Mouse (Mus musculus) myocyte (in vitro differentiated cells): ENCODE measurements around the gene Flnc. TPM values are rescaled to one million over a fixed set of nuclear protein-coding genes. Genes with fewer than 3 reads are reported as not detected.

ENCODE experiments used
- H3K27me3 ChIP-seq: one replicate; pipeline ENCODE4 v1.6.1; 2011; ENCODE audit not compliant: control insufficient read depth, insufficient read depth, insufficient read length
- H3K36me3 ChIP-seq: one replicate; pipeline ENCODE4 v1.6.1; 2011; ENCODE audit not compliant: control insufficient read depth, insufficient read depth
- H3K4me2 ChIP-seq: one replicate; pipeline ENCODE4 v1.6.1; 2011; ENCODE audit warnings: low read depth, control low read depth
- H3K4me3 ChIP-seq: one replicate; pipeline ENCODE4 v1.5.1; 2011; ENCODE audit warnings: mild to moderate bottlenecking, control low read depth, moderate library complexity
- H3K79me2 ChIP-seq: one replicate; pipeline ENCODE4 v1.6.1; 2011; ENCODE audit not compliant: control insufficient read depth, insufficient read depth
- H3ac ChIP-seq: one replicate; pipeline ENCODE4 v1.6.1; 2011; ENCODE audit not compliant: control insufficient read depth, insufficient read length
- CEBPB ChIP-seq: IDR thresholded peaks from 2 replicates; pipeline ENCODE4 v1.6.1; 2011; ENCODE audit warnings: mild to moderate bottlenecking, moderate library complexity; ENCODE audit not compliant: poor library complexity, insufficient read depth, severe bottlenecking
- E2F4 ChIP-seq: IDR thresholded peaks from one replicate; pipeline ENCODE4 v1.6.1; 2011; ENCODE audit warnings: mild to moderate bottlenecking, control low read depth, moderate library complexity; ENCODE audit not compliant: insufficient read depth
- MAX ChIP-seq: IDR thresholded peaks from one replicate; pipeline ENCODE4 v1.6.1; 2011; ENCODE audit warnings: low read depth, mild to moderate bottlenecking, control low read depth
- MYOD1 ChIP-seq, 3 experiments: IDR thresholded peaks; one replicate each; pipeline ENCODE4 v1.6.1; 2011; ENCODE audit warnings: control low read depth in 2 of 3, low read depth in 2 of 3, mild to moderate bottlenecking in 2 of 3, moderate library complexity in 1 of 3; ENCODE audit not compliant: insufficient read length in 2 of 3, control insufficient read depth in 1 of 3
- MYOG ChIP-seq, 3 experiments: IDR thresholded peaks; one replicate each; pipeline ENCODE4 v1.6.1; 2011; ENCODE audit warnings: control low read depth in 2 of 3, low read depth in 2 of 3, mild to moderate bottlenecking in 2 of 3; ENCODE audit not compliant: insufficient read length in 2 of 3, control insufficient read depth in 1 of 3, insufficient read depth in 1 of 3
- POLR2A ChIP-seq: IDR thresholded peaks from one replicate; pipeline ENCODE4 v1.6.1; 2011; ENCODE audit warnings: low read depth, mild to moderate bottlenecking, control low read depth, moderate library complexity; ENCODE audit not compliant: insufficient read length
- POLR2AphosphoS2 ChIP-seq: IDR thresholded peaks from one replicate; pipeline ENCODE4 v1.6.1; 2011; ENCODE audit warnings: low read depth, control low read depth; ENCODE audit not compliant: insufficient read length
- REST ChIP-seq: IDR thresholded peaks from one replicate; pipeline ENCODE4 v1.6.1; 2011; ENCODE audit warnings: mild to moderate bottlenecking, control low read depth, moderate library complexity; ENCODE audit not compliant: insufficient read depth, insufficient read length
- SRF ChIP-seq: IDR thresholded peaks from one replicate; pipeline ENCODE4 v1.6.1; 2011; ENCODE audit warnings: low read depth; ENCODE audit not compliant: control insufficient read depth, insufficient read length
- TCF12 ChIP-seq: IDR thresholded peaks from one replicate; pipeline ENCODE4 v1.6.1; 2011; ENCODE audit warnings: mild to moderate bottlenecking, control low read depth; ENCODE audit not compliant: poor library complexity, insufficient read depth, severe bottlenecking
- TCF3 ChIP-seq: IDR thresholded peaks from one replicate; pipeline ENCODE4 v1.6.1; 2011; ENCODE audit warnings: low read depth, control low read depth; ENCODE audit not compliant: insufficient read length
- USF1 ChIP-seq: IDR thresholded peaks from one replicate; pipeline ENCODE4 v1.6.1; 2011; ENCODE audit warnings: low read depth, mild to moderate bottlenecking, control low read depth, moderate library complexity
- polyA plus RNA-seq: library from polyadenylated mRNA; unstranded; fragments of >200 nt; fragmentation: generic; extraction: Trizol; gene quantifications from one replicate; pipeline ENCODE4 v1.2.1, GENCODE M21; 2012; ENCODE audit warnings: missing spikeins

The Flnc gene
- polyA plus RNA-seq, 1 experiment: 268 TPM

- no peaks in the 10 kb centered on the region for H3K36me3 ChIP-seq
- peaks cover 52% of the 10 kb centered on the region for H3K27me3 ChIP-seq
- H3K79me2 ChIP-seq: no peaks in the 10 kb centered on the region
- TF ChIP-seq TCF3: no peak
- TF ChIP-seq MAX: no peak
- no peak for TF ChIP-seq MYOD1 (IDR thresholded peaks at IDR 0.05; ENCODE audit: control insufficient read depth in 1 of 3, insufficient read length in 2 of 3, low read depth in 2 of 3)
- no peak for TF ChIP-seq POLR2A
- TF ChIP-seq E2F4: no peak
- TF ChIP-seq TCF12: no peak
- TF ChIP-seq USF1: no peak
- TF ChIP-seq REST: no peak
- H3ac ChIP-seq: no peak overlapping the region
- no peak overlapping the region for H3K4me3 ChIP-seq
- no peak overlapping the region for H3K4me2 ChIP-seq
Observed at GRCm38 (mm10) chr6:29500177-29500576, 67.1 kb downstream of the Flnc start.

GRCm38 (mm10) chr6:29500810-29501209 is 67.8 kb downstream of the Flnc start:
- H3K36me3 ChIP-seq: no peaks in the 10 kb centered on the region
- TF ChIP-seq POLR2A (no peak), MYOG (IDR thresholded peaks at IDR 0.05; ENCODE audit: control insufficient read depth in 1 of 3, insufficient read depth in 1 of 3, insufficient read length in 2 of 3, low read depth in 2 of 3) (no peak), TCF3 (no peak), MYOD1 (IDR thresholded peaks at IDR 0.05; ENCODE audit: control insufficient read depth in 1 of 3, insufficient read length in 2 of 3, low read depth in 2 of 3) (no peak), MAX (no peak), POLR2AphosphoS2 (no peak), USF1 (no peak), SRF (no peak)
- no peak overlapping the region for H3K4me2 ChIP-seq
- no peak overlapping the region for H3ac ChIP-seq
- H3K4me3 ChIP-seq: no peak overlapping the region
- H3K79me2 ChIP-seq: no peaks in the 10 kb centered on the region
- H3K27me3 ChIP-seq: peaks cover 53% of the 10 kb centered on the region

GRCm38 (mm10) chr6:29501599-29501998 is 68.5 kb downstream of the Flnc start:
- peaks cover 53% of the 10 kb centered on the region for H3K27me3 ChIP-seq
- no peak overlapping the region for H3ac ChIP-seq
- no peak for TF ChIP-seq MAX
- no peak for TF ChIP-seq SRF
- H3K79me2 ChIP-seq: no peaks in the 10 kb centered on the region
- H3K36me3 ChIP-seq: no peaks in the 10 kb centered on the region
- no peak overlapping the region for H3K4me3 ChIP-seq
- H3K4me2 ChIP-seq: no peak overlapping the region

GRCm38 (mm10) chr6:29505493-29505892 is 72.4 kb downstream of the Flnc start:
- H3K79me2 ChIP-seq: no peaks in the 10 kb centered on the region
- H3K27me3 ChIP-seq: peaks cover 59% of the 10 kb centered on the region
- H3K4me3 ChIP-seq: no peak overlapping the region
- no peak for TF ChIP-seq TCF3
- TF ChIP-seq CEBPB: no peak
- no peak overlapping the region for H3ac ChIP-seq
- no peaks in the 10 kb centered on the region for H3K36me3 ChIP-seq
- H3K4me2 ChIP-seq: no peak overlapping the region

- H3K79me2 ChIP-seq: no peaks in the 10 kb centered on the region
Observed at GRCm38 (mm10) chr6:29506834-29507233, 73.8 kb downstream of the Flnc start.

GRCm38 (mm10) chr6:29507447-29508309 is 74.6 kb downstream of the Flnc start, which contains the start of gene Kcp:
Gene Kcp, minus strand, starts transcription at chr6:29507952.
- TF ChIP-seq MYOG (IDR thresholded peaks at IDR 0.05; ENCODE audit: control insufficient read depth in 1 of 3, insufficient read depth in 1 of 3, insufficient read length in 2 of 3, low read depth in 2 of 3): no peak
- TF ChIP-seq USF1: no peak
- no peak for TF ChIP-seq MYOD1 (IDR thresholded peaks at IDR 0.05; ENCODE audit: control insufficient read depth in 1 of 3, insufficient read length in 2 of 3, low read depth in 2 of 3)
- no peak for TF ChIP-seq MAX
- no peak for TF ChIP-seq POLR2A
- H3ac ChIP-seq: peak within 1 kb of the TSS; percentile 35
- peaks cover 44% of the 10 kb centered on the region for H3K27me3 ChIP-seq
- H3K4me2 ChIP-seq: peak within 1 kb of the TSS; percentile 48
- H3K79me2 ChIP-seq: no peaks in the 10 kb centered on the region
- H3K36me3 ChIP-seq: no peaks in the 10 kb centered on the region
- no peak within 1 kb of the TSS for H3K4me3 ChIP-seq

More at GRCm38 (mm10) chr6:29506834-29507233, 73.8 kb downstream of the Flnc start:
- no peak for TF ChIP-seq REST
- H3K4me2 ChIP-seq: no peak overlapping the region
- no peak overlapping the region for H3ac ChIP-seq
- H3K4me3 ChIP-seq: no peak overlapping the region
- H3K27me3 ChIP-seq: peaks cover 52% of the 10 kb centered on the region
- no peaks in the 10 kb centered on the region for H3K36me3 ChIP-seq
